Mouse (Mus musculus) spleen, adult 2 months (tissue): ENCODE results near the gene Actb. TPM values are rescaled to one million over a fixed set of nuclear protein-coding genes. Genes with fewer than 3 reads are reported as not detected.

Source experiments
- DNase-seq, 2 experiments: peaks; one replicate each; pipeline versions ENCODE4 v3.0.0 to v3.0.0-alpha.2; 2012 to 2021; ENCODE audit warnings: low spot score in 2 of 2, low read depth in 1 of 2
- H3K27ac ChIP-seq: fragments of 200-500 bp; 2 replicates; pipeline ENCODE4 v1.5.1; 2012; ENCODE audit warnings: low read length, inconsistent platforms; ENCODE audit not compliant: insufficient read depth
- H3K27me3 ChIP-seq: fragments of 200-500 bp; 2 replicates; pipeline ENCODE4 v1.6.1; 2012; ENCODE audit warnings: mild to moderate bottlenecking, moderate library complexity, low read length, inconsistent platforms; ENCODE audit not compliant: control insufficient read depth, insufficient read depth
- H3K36me3 ChIP-seq: fragments of 200-500 bp; 2 replicates; pipeline ENCODE4 v1.6.1; 2012; ENCODE audit warnings: mild to moderate bottlenecking, low read length, inconsistent platforms; ENCODE audit not compliant: control insufficient read depth, insufficient read depth
- H3K4me1 ChIP-seq: fragments of 200-500 bp; 2 replicates; pipeline ENCODE4 v1.6.1; 2011; ENCODE audit warnings: inconsistent platforms; ENCODE audit not compliant: control insufficient read depth, insufficient read depth, insufficient read length
- H3K4me3 ChIP-seq: fragments of 200-500 bp; 2 replicates; pipeline ENCODE4 v1.5.1; 2011; ENCODE audit warnings: mild to moderate bottlenecking, inconsistent platforms; ENCODE audit not compliant: insufficient read depth, insufficient read length; ENCODE audit errors: extremely low read depth
- CTCF ChIP-seq: fragments of 200-500 bp; IDR thresholded peaks from 2 replicates; pipeline ENCODE4 v1.5.1; 2011; ENCODE audit warnings: mild to moderate bottlenecking, inconsistent platforms; ENCODE audit not compliant: insufficient read depth, insufficient read length, insufficient replicate concordance; ENCODE audit errors: extremely low read depth
- POLR2A ChIP-seq: fragments of 200-500 bp; IDR thresholded peaks from 2 replicates; pipeline ENCODE4 v1.6.1; 2011; ENCODE audit warnings: low read depth, low read length, inconsistent platforms
- WGBS: fragments of 180-500 bp; shearing (Covaris S2); methylation state at CpG from one replicate; pipeline ENCODE4 v1.1.7; 2018; 5-methylcytosine and 5-hydroxymethylcytosine counted together
- polyA plus RNA-seq: library from polyadenylated mRNA; depleted of rRNA; stranded (reverse); fragments of >200 nt; gene quantifications from 2 replicates; pipeline ENCODE4 v1.2.3, GENCODE M21; 2012

The Actb gene
- polyA plus RNA-seq, 1 experiment = 6,692 TPM

DNA sequence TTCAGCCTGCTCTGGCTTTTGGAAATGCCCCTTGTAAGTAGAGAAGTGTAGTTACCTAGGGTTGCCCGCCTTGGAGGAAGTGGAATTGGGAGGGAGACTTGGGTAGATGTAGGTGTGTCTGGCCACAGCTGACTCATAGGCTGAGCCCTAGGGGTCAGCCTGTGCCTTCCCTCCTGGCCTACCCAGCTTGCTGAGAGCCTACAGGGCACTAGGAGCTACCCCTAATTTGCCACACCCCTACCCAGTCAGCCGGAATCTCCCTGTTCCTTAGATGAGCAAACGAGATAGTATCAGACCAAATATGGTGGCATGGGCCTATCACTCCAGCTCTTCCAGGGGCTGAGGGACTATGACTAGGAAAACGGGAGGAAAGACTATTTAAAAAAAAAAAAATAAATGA is 6.2 kb upstream of the Actb start:
- WGBS = 56% methylated on average over 4 of the region's 4 CpGs
- no peak overlapping the region for H3K27ac ChIP-seq
- no peak for DNase-seq
- peaks cover 39% of the 10 kb centered on the region for H3K4me1 ChIP-seq
- no peak for TF ChIP-seq CTCF
- no peak for TF ChIP-seq POLR2A
- no peak overlapping the region for H3K4me3 ChIP-seq
- no peaks in the 10 kb centered on the region for H3K27me3 ChIP-seq
- no peaks in the 10 kb centered on the region for H3K36me3 ChIP-seq

DNA sequence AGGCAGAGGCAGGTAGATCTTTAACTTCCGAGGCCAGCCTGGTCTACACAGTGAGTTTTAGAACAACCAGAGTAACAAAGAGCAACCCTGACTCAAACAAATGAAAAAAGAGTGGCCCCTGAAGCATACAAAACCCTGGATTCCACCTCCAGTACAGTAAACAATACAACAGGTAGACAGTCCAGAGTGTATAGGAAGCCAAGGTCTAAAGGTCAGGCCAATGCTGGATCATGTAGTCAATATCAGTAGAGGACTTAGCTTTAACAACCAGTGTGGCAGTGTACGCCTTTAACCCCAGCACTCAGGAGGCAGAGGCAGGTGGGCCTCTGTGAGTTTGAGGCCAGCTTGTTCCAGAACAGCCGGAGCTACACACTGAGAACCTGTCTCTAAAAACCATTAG is 5.8 kb upstream of the Actb start:
- 93% methylated on average over 3 of the region's 3 CpGs for WGBS
- no peak for DNase-seq
- no peaks in the 10 kb centered on the region for H3K27me3 ChIP-seq
- H3K27ac ChIP-seq = peak overlapping the region; percentile 27; the same call in 1 of the 2 replicates
- peaks cover 39% of the 10 kb centered on the region for H3K4me1 ChIP-seq
- H3K36me3 ChIP-seq = no peaks in the 10 kb centered on the region
- no peak overlapping the region for H3K4me3 ChIP-seq
- no peak for TF ChIP-seq POLR2A
- TF ChIP-seq CTCF = no peak

DNA sequence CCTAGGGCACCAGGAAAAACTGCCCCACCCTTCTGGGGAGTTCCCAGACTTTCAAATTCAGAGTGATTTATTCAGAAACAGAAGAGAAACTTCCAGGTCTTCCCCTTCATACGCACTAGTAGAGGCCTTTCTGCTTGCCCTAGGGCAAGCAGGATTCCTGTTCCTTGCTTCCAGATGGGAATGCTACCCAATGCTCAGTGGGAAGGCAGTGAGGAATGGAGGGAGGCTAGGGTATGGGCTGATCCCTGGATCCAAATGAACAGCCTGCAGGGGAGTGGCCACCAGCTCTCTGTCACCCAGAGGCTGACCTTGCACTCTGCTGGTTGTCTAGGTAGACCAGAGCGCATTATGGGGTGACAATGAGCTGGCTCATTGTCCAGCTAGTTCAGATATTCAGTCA is 5.1 kb upstream of the Actb start:
- Histone ChIP-seq H3K4me3 (no peak overlapping the region), H3K4me1 (peaks cover 39% of the 10 kb centered on the region), H3K27ac (peak overlapping the region; percentile 30), H3K36me3 (no peaks in the 10 kb centered on the region), H3K27me3 (no peaks in the 10 kb centered on the region)
- no peak for DNase-seq
- no peak for TF ChIP-seq CTCF
- TF ChIP-seq POLR2A = no peak
- 64% methylated on average over 2 of the region's 2 CpGs for WGBS

DNA sequence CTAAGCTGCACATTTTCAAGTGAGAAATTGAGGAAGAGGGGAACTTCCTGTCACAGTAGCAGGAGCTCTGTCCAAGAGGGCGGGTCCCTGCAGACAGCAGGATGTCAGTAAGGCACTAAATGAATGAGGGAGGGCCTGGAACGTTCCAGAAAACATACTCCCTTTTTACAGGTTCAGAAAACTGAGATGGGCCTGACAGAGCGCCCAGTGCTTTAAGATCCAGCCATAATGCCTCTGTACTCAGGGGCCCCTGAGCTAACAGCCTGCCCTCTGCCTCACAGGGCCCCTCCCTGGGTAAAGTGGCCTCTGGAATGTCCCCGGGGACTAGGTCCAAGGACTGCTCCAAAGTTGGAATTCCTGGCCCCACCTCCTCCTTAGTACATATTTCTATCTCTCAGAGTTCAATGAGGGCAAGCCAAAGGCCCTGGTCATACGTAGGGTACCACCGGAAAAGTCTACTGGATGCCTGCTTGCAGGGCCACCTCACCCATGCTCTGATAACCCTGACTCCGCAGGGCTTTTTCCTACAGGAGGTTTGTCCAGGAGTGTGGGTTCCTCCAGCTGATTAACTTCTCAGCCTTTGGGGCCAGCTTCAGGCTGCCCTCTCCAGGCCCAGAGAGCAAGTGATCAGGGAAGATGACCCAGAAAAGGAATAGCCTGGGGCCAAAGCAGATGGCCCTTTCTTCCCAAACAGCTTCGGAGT is 3.2 kb upstream of the Actb start:
- H3K4me3 ChIP-seq = no peak overlapping the region
- DNase-seq = peak in 1 of 2 experiments; percentile 63
- peaks cover 39% of the 10 kb centered on the region for H3K4me1 ChIP-seq
- 31% methylated on average over 8 of the region's 8 CpGs for WGBS
- TF ChIP-seq CTCF (no peak), POLR2A (no peak; the same call in 1 of the 2 replicates)
- H3K27me3 ChIP-seq = no peaks in the 10 kb centered on the region
- H3K36me3 ChIP-seq = peaks cover 16% of the 10 kb centered on the region
- H3K27ac ChIP-seq = peak overlapping the region; percentile 100

DNA sequence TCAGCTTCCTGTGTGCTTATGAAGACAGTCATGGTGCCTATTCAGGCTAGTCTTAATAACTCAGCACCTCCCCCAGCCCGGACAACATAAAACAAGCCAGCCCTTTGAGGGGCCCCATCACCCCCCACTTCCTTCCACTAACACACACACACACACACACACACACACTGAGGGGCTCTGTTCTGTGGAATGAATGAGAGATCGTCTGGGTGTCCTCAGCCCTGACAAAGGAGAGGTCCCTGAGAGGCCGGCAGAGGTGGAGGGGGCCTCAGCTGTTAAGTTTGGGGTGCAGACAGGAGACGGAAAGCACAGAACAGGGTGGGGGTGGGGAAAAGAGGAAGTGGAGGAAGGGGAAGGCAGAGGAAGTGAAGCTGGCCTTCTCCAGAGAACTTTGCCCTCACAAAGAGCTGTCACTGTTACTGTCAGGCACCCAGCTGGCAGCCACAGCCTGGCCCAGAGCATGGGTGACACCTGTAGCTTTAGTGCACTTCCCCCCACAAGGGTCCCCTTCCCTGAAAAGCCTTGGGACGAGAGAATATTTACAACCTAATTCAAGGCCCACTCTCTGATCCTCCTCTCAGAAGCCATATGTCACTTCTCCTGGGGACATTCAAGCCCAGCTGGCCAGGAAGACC is 2.5 kb upstream of the Actb start:
- DNase-seq = peak; percentile 66 to 69
- H3K36me3 ChIP-seq = peaks cover 23% of the 10 kb centered on the region
- peak overlapping the region; percentile 41; the same call in 1 of the 2 replicates for H3K4me3 ChIP-seq
- TF ChIP-seq CTCF (no peak), POLR2A (peak; percentile 60; the same call in 1 of the 2 replicates)
- H3K27me3 ChIP-seq = no peaks in the 10 kb centered on the region
- H3K27ac ChIP-seq = peak overlapping the region; percentile 100
- WGBS = 3% methylated on average over 5 of the region's 5 CpGs
- H3K4me1 ChIP-seq = peaks cover 39% of the 10 kb centered on the region

DNA sequence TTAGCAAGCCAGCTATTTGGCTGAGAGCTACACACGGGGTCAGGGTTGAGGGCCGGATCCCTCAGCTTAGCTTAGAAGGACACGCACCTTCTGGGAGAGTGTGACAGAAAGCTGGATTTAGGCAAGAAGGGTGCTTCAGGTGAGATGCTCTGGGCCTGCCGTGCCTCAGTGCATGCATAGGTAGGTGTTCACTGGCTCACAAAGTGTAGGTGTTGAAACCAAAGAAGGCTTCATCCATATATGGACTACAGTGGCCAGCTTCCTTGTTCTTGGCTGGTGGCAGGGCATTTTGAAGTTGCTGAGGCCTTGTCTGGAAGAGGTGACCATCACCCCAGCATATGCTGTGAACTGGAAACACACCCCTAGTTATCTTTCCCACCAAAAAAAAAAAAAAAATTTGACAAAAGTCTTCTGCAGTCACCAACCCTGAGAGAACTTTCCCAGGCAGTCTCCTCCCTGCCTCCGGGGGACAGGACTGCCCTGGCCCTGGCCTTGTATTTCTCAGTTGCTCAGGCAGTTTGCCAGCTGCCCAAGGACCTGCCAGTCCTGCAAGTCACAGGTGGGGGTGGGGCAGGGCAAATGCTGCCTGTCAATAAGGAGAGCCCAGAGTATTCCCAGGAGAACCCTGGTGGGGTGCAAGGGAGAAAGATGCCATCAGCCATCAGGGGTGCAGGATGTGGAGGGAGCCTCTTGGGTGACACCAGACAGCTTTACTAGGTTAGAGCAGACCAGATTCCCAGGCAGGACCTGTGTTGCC is 1.4 kb upstream of the Actb start:
- WGBS = 28% methylated on average over 5 of the region's 5 CpGs
- peak overlapping the region; percentile 100 for H3K27ac ChIP-seq
- peak overlapping the region; percentile 91 for H3K4me3 ChIP-seq
- DNase-seq = peak in 1 of 2 experiments; percentile 48
- H3K4me1 ChIP-seq = peaks cover 37% of the 10 kb centered on the region
- TF ChIP-seq POLR2A = peak; percentile 41
- no peak for TF ChIP-seq CTCF
- peaks cover 31% of the 10 kb centered on the region for H3K36me3 ChIP-seq
- no peaks in the 10 kb centered on the region for H3K27me3 ChIP-seq
